ENCODE assay signal across 16 mouse cellular contexts in genomic region chr5:101565770-101566169, GRCm38 (mm10).
DNase-seq lines count a peak whose midpoint lies in the region; ATAC-seq and TF ChIP-seq lines count a peak whose summit lies in the region.
"Had no signal": no experiment of that assay in that cellular context is flagged by ENCODE, and none has a peak within 500 bp of the region (broad histone marks: within the 10 kb centered on the region; RNA-seq: fewer than 3 reads in every experiment).

No protein-coding gene starts in this region.

- H3K4me2 ChIP-seq in midbrain, embryonic 11.5 days: no peak overlapping the region
- H3K4me2 ChIP-seq in midbrain, embryonic 13.5 days (replicated peaks): no peak overlapping the region; the same call in 1 of the 2 replicates
- H3K4me2 ChIP-seq in liver, postnatal 0 days (ENCODE audit: low read depth, low read length): no peak overlapping the region
- H3K4me2 ChIP-seq: embryonic facial prominence, embryonic 15.5 days; limb, embryonic 15.5 days; lung, embryonic 15.5 days had no signal

- no peak overlapping the region for H3K9ac ChIP-seq in midbrain, embryonic 11.5 days (ENCODE audit: low read length)
- H3K9ac ChIP-seq in midbrain, embryonic 13.5 days (replicated peaks): no peak overlapping the region
- H3K9ac ChIP-seq in liver, postnatal 0 days (replicated peaks): no peak overlapping the region
- H3K9ac ChIP-seq: embryonic facial prominence, embryonic 15.5 days; limb, embryonic 15.5 days; lung, embryonic 15.5 days had no signal

- no peak overlapping the region for H3K4me3 ChIP-seq in midbrain, embryonic 11.5 days (ENCODE audit: low read depth, low read length)
- no peak overlapping the region for H3K4me3 ChIP-seq in midbrain, embryonic 10.5 days
- no peak overlapping the region for H3K4me3 ChIP-seq in midbrain, embryonic 13.5 days (replicated peaks)
- H3K4me3 ChIP-seq in liver, postnatal 0 days (ENCODE audit: low read depth, low read length): no peak overlapping the region
- H3K4me3 ChIP-seq: embryonic facial prominence, embryonic 15.5 days; limb, embryonic 15.5 days; lung, embryonic 15.5 days had no signal

- no peaks in the 10 kb centered on the region for H3K9me3 ChIP-seq in midbrain, embryonic 11.5 days (ENCODE audit: control insufficient read depth, low read length)
- no peaks in the 10 kb centered on the region for H3K9me3 ChIP-seq in midbrain, embryonic 10.5 days (replicated peaks)
- no peaks in the 10 kb centered on the region for H3K9me3 ChIP-seq in midbrain, embryonic 13.5 days
- H3K9me3 ChIP-seq in liver, postnatal 0 days (ENCODE audit: low read length): no peaks in the 10 kb centered on the region
- H3K9me3 ChIP-seq: embryonic facial prominence, embryonic 15.5 days; limb, embryonic 15.5 days; lung, embryonic 15.5 days had no signal

- H3K27me3 ChIP-seq in midbrain, embryonic 11.5 days (ENCODE audit: control insufficient read depth, insufficient read depth, low read length): peaks cover 18% of the 10 kb centered on the region
- H3K27me3 ChIP-seq in midbrain, embryonic 10.5 days (ENCODE audit: low read depth, poor library complexity, severe bottlenecking): peaks cover 76% of the 10 kb centered on the region
- peaks cover 72% of the 10 kb centered on the region for H3K27me3 ChIP-seq in midbrain, embryonic 13.5 days
- no peaks in the 10 kb centered on the region for H3K27me3 ChIP-seq in liver, postnatal 0 days (ENCODE audit: insufficient read depth, low read length)
- H3K27me3 ChIP-seq: embryonic facial prominence, embryonic 15.5 days; limb, embryonic 15.5 days had no signal

- H3K4me1 ChIP-seq in midbrain, embryonic 11.5 days (ENCODE audit: control insufficient read depth, insufficient read depth, low read length): no peaks in the 10 kb centered on the region; the same call in 1 of the 2 replicates
- H3K4me1 ChIP-seq in midbrain, embryonic 10.5 days: peaks cover 15% of the 10 kb centered on the region
- H3K4me1 ChIP-seq in midbrain, embryonic 13.5 days (replicated peaks): peaks cover 6% of the 10 kb centered on the region; the same call in 1 of the 2 replicates
- no peaks in the 10 kb centered on the region for H3K4me1 ChIP-seq in liver, postnatal 0 days (ENCODE audit: insufficient read depth)
- H3K4me1 ChIP-seq: embryonic facial prominence, embryonic 15.5 days; limb, embryonic 15.5 days; lung, embryonic 15.5 days had no signal

- no peaks in the 10 kb centered on the region for H3K36me3 ChIP-seq in midbrain, embryonic 11.5 days (ENCODE audit: control insufficient read depth, insufficient read depth, low read length)
- H3K36me3 ChIP-seq in midbrain, embryonic 10.5 days: no peaks in the 10 kb centered on the region
- no peaks in the 10 kb centered on the region for H3K36me3 ChIP-seq in midbrain, embryonic 13.5 days
- H3K36me3 ChIP-seq in liver, postnatal 0 days (replicated peaks; ENCODE audit: insufficient read depth, low read length): no peaks in the 10 kb centered on the region
- H3K36me3 ChIP-seq: embryonic facial prominence, embryonic 15.5 days; G1E; limb, embryonic 15.5 days; lung, embryonic 15.5 days had no signal

- 27% methylated on average over 7 of the region's 7 CpGs for WGBS in midbrain, embryonic 11.5 days
- WGBS in midbrain, embryonic 10.5 days: 32% methylated on average over 7 of the region's 7 CpGs
- WGBS in midbrain, embryonic 13.5 days: 15% methylated on average over 7 of the region's 7 CpGs
- 61% methylated on average over 7 of the region's 7 CpGs for WGBS in liver, postnatal 0 days (ENCODE audit: insufficient replicate concordance)

- TF ChIP-seq CTCF in liver, postnatal 0 days (IDR thresholded peaks at IDR 0.05; ENCODE audit: low read depth): no peak

- peak; percentile 82 for DNase-seq in midbrain, embryonic 11.5 days (ENCODE audit: low spot score, missing footprints)
- DNase-seq in midbrain, embryonic 10.5 days (ENCODE audit: low spot score): no peak
- DNase-seq in forelimb bud, embryonic 11.5 days (ENCODE audit: low read depth, low spot score): peak; percentile 25
- DNase-seq in thymus, adult 18-20 months: no peak
- DNase-seq in liver, postnatal 0 days: no peak
- no peak for DNase-seq in kidney, postnatal 25 days
- no peak for DNase-seq in ovary, postnatal 36 days (ENCODE audit: low spot score)
- DNase-seq: B cell, adult 2 months; cerebellum, adult 8-10 months; heart, adult 11 months had no signal

- TF ChIP-seq EP300 in liver, postnatal 0 days (IDR thresholded peaks at IDR 0.05; ENCODE audit: low read depth): no peak

- peak; percentile 55; the same call in 1 of the 2 replicates for ATAC-seq in midbrain, embryonic 11.5 days (ENCODE audit: low FRiP score)
- peak; percentile 82 for ATAC-seq in midbrain, embryonic 13.5 days
- no peak for ATAC-seq in liver, postnatal 0 days
- ATAC-seq: intestine, embryonic 16.5 days had no signal

- H3K27ac ChIP-seq in midbrain, embryonic 11.5 days (ENCODE audit: low read depth, low read length): no peak overlapping the region
- H3K27ac ChIP-seq in midbrain, embryonic 10.5 days (replicated peaks): no peak overlapping the region
- H3K27ac ChIP-seq in midbrain, embryonic 13.5 days: no peak overlapping the region
- no peak overlapping the region for H3K27ac ChIP-seq in liver, postnatal 0 days (ENCODE audit: low read depth)
- H3K27ac ChIP-seq: embryonic facial prominence, embryonic 15.5 days; limb, embryonic 15.5 days; lung, embryonic 15.5 days had no signal

Comparison
In these comparisons a context has a peak if more than half of its experiments do, and no peak if none do; other contexts are left out.
1. DNase-seq: peak in midbrain, embryonic 11.5 days (single experiment) and forelimb bud, embryonic 11.5 days (single experiment); none in midbrain, embryonic 10.5 days (single experiment), thymus, adult 18-20 months (0 of 2), liver, postnatal 0 days (single experiment), kidney, postnatal 25 days (0 of 2) and ovary, postnatal 36 days (single experiment).